ENCODE assay signal across 15 mouse cellular contexts in the genomic region with DNA sequence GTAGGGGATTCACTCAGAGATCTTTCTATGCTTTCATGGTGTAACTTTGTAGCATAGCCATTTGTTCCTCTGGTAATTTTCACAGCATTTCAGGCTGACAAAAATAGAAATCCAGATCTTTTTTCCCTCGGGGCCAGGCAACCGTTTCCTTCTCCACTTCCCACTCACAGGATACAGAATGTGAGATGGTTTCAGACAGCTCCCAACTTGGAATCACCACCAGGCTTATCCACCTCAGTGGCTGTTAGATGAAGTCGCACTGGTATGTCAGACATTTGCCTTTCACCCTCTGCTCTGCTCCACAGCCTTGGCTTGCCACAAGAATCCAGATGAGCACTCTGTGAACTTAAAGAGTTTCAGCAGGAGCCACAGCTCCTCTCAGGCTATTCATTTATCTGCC. TPM values are rescaled to one million over a fixed set of nuclear protein-coding genes. Genes with fewer than 3 reads are reported as not detected.
A peak's percentile ranks its signal among the peaks of the same experiment; 100 is the strongest.
DNase-seq lines count a peak whose midpoint lies in the region; ATAC-seq and TF ChIP-seq lines count a peak whose summit lies in the region.
"Had no signal": no experiment of that assay in that cellular context is flagged by ENCODE, and none has a peak within 500 bp of the region (broad histone marks: within the 10 kb centered on the region; RNA-seq: fewer than 3 reads in every experiment).

No protein-coding gene starts in this region.

- no peak for TF ChIP-seq EP300 in stomach, postnatal 0 days (optimal IDR thresholded peaks at IDR 0.05)

- H3K9ac ChIP-seq in intestine, embryonic 14.5 days (ENCODE audit: low read length), result no peak overlapping the region
- no peak overlapping the region for H3K9ac ChIP-seq in intestine, embryonic 15.5 days
- H3K9ac ChIP-seq in stomach, postnatal 0 days (ENCODE audit: low read length), result no peak overlapping the region
- H3K9ac ChIP-seq: limb, embryonic 12.5 days; lung, embryonic 14.5 days had no signal

- no peak for TF ChIP-seq CTCF in stomach, postnatal 0 days (IDR thresholded peaks at IDR 0.05; ENCODE audit: low read depth)

- no peak for DNase-seq in frontal cortex, postnatal 14 days (ENCODE audit: low spot score in 2 of 2)
- no peak for DNase-seq in intestine, embryonic 14.5 days (ENCODE audit: low spot score)
- DNase-seq in NIH3T3 (ENCODE audit: low read depth), result peak; percentile 14
- peak; percentile 50 to 54 for DNase-seq in left cerebral cortex, postnatal 36 days (ENCODE audit: low spot score in 2 of 2)
- no peak for DNase-seq in embryo, embryonic 10 days (ENCODE audit: low spot score)
- DNase-seq in stomach, postnatal 0 days (ENCODE audit: low spot score), result no peak
- DNase-seq: cerebellum, adult 11-12 months; embryo, embryonic 11 days; gastrocnemius, postnatal 14 days; kidney, adult 18-20 months; spleen, adult 18-20 months had no signal

- H3K9me3 ChIP-seq in intestine, embryonic 14.5 days (ENCODE audit: control insufficient read depth, low read length), result no peaks in the 10 kb centered on the region
- no peaks in the 10 kb centered on the region for H3K9me3 ChIP-seq in intestine, embryonic 15.5 days
- no peaks in the 10 kb centered on the region for H3K9me3 ChIP-seq in stomach, postnatal 0 days (ENCODE audit: control insufficient read depth, low read length)
- H3K9me3 ChIP-seq: limb, embryonic 12.5 days had no signal

- no peaks in the 10 kb centered on the region for H3K27me3 ChIP-seq in intestine, embryonic 14.5 days (replicated peaks; ENCODE audit: control insufficient read depth, insufficient read depth, low read length)
- H3K27me3 ChIP-seq in intestine, embryonic 15.5 days (replicated peaks), result no peaks in the 10 kb centered on the region
- H3K27me3 ChIP-seq in stomach, postnatal 0 days (ENCODE audit: control insufficient read depth, insufficient read depth, low read length), result no peaks in the 10 kb centered on the region
- H3K27me3 ChIP-seq: limb, embryonic 12.5 days had no signal

- 34% methylated on average over 3 of the region's 3 CpGs for WGBS in intestine, embryonic 14.5 days
- WGBS in intestine, embryonic 15.5 days, result 41% methylated on average over 3 of the region's 3 CpGs
- 40% methylated on average over 3 of the region's 3 CpGs for WGBS in stomach, postnatal 0 days

- intact Hi-C loops in left cerebral cortex, postnatal 36 days (cut with DNase I), result loop anchor here (5.0 kb wide), 2 partner anchors 123 to 183 kb away; no protein-coding TSS in a partner anchor

- peak overlapping the region; percentile 16; the same call in 1 of the 2 replicates for H3K27ac ChIP-seq in intestine, embryonic 14.5 days (ENCODE audit: low read depth)
- no peak overlapping the region for H3K27ac ChIP-seq in intestine, embryonic 15.5 days
- no peak overlapping the region for H3K27ac ChIP-seq in stomach, postnatal 0 days (replicated peaks)
- H3K27ac ChIP-seq: limb, embryonic 12.5 days had no signal

- H3K4me2 ChIP-seq in intestine, embryonic 14.5 days (ENCODE audit: low read length), result no peak overlapping the region
- H3K4me2 ChIP-seq in intestine, embryonic 15.5 days (replicated peaks), result no peak overlapping the region
- H3K4me2 ChIP-seq in stomach, postnatal 0 days (replicated peaks; ENCODE audit: low read depth), result no peak overlapping the region
- H3K4me2 ChIP-seq: limb, embryonic 12.5 days; lung, embryonic 14.5 days had no signal

- H3K4me3 ChIP-seq in intestine, embryonic 14.5 days (ENCODE audit: low read depth, low read length), result no peak overlapping the region
- no peak overlapping the region for H3K4me3 ChIP-seq in intestine, embryonic 15.5 days (replicated peaks)
- H3K4me3 ChIP-seq in stomach, postnatal 0 days (ENCODE audit: low read depth, low read length), result no peak overlapping the region
- H3K4me3 ChIP-seq: limb, embryonic 12.5 days had no signal

- peak; percentile 86 for ATAC-seq in frontal cortex, adult (ENCODE audit: low TSS enrichment)
- no peak for ATAC-seq in intestine, embryonic 14.5 days (replicated peaks; ENCODE audit: low FRiP score, low TSS enrichment, low read depth)
- no peak for ATAC-seq in intestine, embryonic 15.5 days
- no peak for ATAC-seq in stomach, postnatal 0 days (ENCODE audit: low FRiP score, low TSS enrichment)

- peaks cover 40% of the 10 kb centered on the region for H3K4me1 ChIP-seq in intestine, embryonic 14.5 days (replicated peaks; ENCODE audit: control insufficient read depth, insufficient read depth, low read length)
- peaks cover 9% of the 10 kb centered on the region for H3K4me1 ChIP-seq in intestine, embryonic 15.5 days (replicated peaks)
- H3K4me1 ChIP-seq in stomach, postnatal 0 days (replicated peaks; ENCODE audit: control insufficient read depth, insufficient read depth), result no peaks in the 10 kb centered on the region
- H3K4me1 ChIP-seq: limb, embryonic 12.5 days had no signal

- no peaks in the 10 kb centered on the region for H3K36me3 ChIP-seq in intestine, embryonic 14.5 days (ENCODE audit: control insufficient read depth, insufficient read depth, low read length)
- H3K36me3 ChIP-seq in intestine, embryonic 15.5 days, result no peaks in the 10 kb centered on the region
- H3K36me3 ChIP-seq in stomach, postnatal 0 days (ENCODE audit: control insufficient read depth, insufficient read depth, low read length), result no peaks in the 10 kb centered on the region
- H3K36me3 ChIP-seq: limb, embryonic 12.5 days had no signal

RNA-seq across cellular contexts. Expression of a gene that starts 48.1 kb away (rescaled TPM):
- polyA plus RNA-seq in intestine, embryonic 14.5 days (2014; fragmentation: Nextera tagmentation; extraction: Ambion mirVana), result 20.1 and 20.9 TPM in 2 replicates
- 13.0 and 14.4 TPM in 2 replicates for polyA plus RNA-seq in intestine, embryonic 15.5 days (2015; fragmentation: Nextera tagmentation; extraction: Ambion mirVana)
- total RNA-seq in left cerebral cortex, postnatal 36 days (2021), result 100 to 1,000 TPM; 564 to 585 TPM
- 14.4 and 16.7 TPM in 2 replicates for polyA plus RNA-seq in stomach, postnatal 0 days (2015; fragmentation: Nextera tagmentation; extraction: Ambion mirVana)

Comparison
In these comparisons a context has a peak if more than half of its experiments do, and no peak if none do; other contexts are left out.
1. DNase-seq: peak in NIH3T3 (single experiment) and left cerebral cortex, postnatal 36 days (2 of 2); none in frontal cortex, postnatal 14 days (0 of 2), intestine, embryonic 14.5 days (single experiment), embryo, embryonic 10 days (single experiment) and stomach, postnatal 0 days (single experiment).